Mouse (Mus musculus): ENCODE data around the gene Ptpn22.
"Not testable (repeated sequence)": the region's sequence is repeated elsewhere in the genome, so short reads cannot be mapped to it uniquely, and the experiment has no call there.

Ptpn22 gene

DNA sequence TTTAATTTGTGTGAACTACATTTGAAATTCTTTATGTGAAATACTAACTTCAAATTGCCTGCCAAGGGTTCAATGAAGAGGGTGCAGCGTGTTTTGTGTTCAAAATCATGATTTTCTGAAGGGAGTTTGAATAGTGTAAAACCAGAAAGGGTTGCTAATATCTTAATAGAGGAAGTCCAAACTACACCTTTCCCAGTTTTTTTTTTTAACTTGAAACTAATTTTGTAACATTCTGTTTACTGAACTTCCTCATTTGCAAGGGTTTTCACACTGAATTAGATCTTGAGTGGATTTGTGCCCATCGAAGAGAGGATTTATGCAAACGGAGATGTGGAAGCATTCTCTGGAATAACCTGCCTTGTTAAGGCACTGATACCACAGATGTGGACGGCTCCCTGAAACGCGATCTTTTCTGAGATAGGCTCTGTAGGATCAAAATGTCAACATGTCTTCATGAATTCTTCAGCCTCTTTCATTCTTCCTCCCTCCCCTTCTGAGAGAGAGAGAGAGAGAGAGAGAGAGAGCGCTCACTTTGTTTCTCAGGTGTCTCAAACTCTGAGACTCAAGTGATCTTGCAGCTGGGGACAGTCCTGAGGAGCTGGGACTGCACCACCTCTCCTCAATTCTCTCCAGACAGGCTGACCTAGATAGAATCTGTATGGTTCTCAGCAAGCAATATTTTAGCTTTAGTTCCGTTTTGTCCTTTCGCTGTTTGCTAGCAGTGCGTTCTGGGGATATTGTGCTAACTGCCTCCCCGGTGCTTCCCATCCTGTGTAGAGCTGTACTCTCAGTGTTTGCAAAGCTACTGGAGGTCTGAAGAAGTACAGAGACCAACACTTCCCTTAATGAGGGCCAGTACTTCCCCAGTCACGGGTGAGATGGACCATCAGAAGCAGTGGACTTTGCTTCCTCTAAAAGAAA is at the start of gene Ptpn22:
TSS of gene Ptpn22 (plus strand) at position 915 of the 921 bp plus-strand sequence.
- in situ Hi-C loops (cut with MboI, MseI) = no loop called here

DNA sequence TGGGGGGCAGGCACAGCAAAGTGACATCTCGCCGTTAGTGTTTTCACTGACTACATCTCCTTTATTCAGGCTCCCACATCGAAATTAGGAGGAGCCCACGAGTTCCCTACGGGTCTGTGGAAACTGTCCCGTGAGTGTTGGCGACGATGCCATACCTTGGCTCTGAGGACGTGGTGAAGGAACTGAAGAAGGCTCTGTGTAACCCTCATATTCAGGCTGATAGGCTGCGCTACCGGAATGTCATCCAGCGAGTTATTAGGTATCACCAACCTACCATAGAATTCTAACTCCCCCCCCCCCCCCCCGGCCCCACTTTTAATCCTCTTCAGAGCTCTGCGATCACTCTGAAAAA is 49.8 kb upstream of the Ptpn22 start:
- in situ Hi-C loops (cut with MboI, MseI) = no loop called here

DNA sequence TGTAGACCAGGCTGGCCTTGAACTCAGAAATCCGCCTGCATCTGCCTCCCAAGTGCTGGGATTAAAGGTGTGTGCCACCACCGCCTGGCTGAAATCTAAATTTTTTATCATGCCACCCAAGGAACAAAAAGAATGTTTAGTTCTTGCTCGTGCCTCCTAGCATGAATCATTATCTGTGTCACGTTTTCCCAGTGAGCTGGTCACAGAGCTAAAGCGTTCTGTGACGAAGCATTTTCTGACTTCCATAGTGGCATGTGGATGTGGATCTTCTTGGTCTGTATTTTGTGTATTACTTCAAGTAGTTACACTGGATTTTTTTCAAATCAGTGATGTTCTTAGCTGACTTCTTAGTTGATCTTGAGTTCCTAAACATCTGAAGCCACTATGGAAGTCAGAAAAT is 48.6 kb upstream of the Ptpn22 start:
- in situ Hi-C loops (cut with MboI, MseI) = no loop called here

DNA sequence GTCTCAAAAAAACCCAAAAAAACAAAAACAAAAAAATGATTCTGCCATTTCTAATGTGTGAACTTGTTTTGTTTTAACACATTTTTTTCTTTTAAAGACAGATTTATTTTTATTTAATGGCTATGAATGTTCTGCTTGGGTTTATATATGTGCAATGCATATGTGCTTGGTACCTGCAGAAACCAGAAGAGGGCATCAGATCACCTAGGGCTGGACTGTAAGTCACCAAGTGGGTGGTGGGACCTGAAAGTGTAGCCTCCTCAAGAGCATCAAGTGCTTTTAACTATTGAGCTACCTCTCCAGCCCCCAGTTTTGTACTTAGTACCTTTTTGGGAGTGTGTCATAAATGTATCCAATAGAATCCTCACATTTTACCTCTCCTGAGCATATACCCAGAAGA is 32.0 kb upstream of the Ptpn22 start:
- in situ Hi-C loops (cut with MboI, MseI) = no loop called here

DNA sequence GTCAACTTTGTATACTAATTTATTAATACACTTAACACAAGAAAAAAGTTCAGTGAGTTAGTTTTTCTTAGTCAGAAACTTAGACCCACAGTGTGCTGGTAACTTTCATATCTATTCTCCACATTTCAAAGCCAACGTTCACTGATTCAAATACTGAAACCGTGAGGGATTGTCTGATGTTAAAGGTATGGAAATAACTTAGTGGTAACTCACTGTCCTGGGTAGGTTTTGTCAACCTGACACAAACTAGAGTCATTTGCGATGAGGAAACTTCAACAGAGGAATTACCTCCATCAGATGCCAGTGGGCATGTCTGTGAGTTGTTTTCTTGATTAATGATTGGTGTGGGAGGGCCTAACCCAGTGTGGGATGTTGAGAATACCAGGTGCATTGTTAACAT is 30.6 kb upstream of the Ptpn22 start:
- in situ Hi-C loops (cut with MboI, MseI) = no loop called here

DNA sequence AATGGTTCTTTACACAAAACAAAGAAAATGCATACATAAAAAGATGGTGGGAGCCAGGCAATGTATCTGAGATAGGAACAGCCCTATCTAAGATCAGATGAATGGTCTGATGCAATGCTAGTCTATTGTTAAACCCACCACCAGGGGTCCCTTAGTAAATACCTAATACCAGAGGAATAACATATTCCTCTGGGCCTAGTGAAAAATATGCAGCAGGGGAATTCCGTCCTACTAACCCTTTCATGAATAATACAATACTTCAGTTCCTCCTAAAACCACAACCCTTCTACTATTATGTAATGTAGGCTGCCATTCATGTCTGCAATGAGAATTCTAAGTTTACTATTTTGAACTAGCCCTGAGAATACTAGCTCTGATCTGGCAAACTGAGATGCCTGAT is 28.9 kb upstream of the Ptpn22 start:
- in situ Hi-C loops (cut with MboI, MseI) = not testable (repeated sequence)

DNA sequence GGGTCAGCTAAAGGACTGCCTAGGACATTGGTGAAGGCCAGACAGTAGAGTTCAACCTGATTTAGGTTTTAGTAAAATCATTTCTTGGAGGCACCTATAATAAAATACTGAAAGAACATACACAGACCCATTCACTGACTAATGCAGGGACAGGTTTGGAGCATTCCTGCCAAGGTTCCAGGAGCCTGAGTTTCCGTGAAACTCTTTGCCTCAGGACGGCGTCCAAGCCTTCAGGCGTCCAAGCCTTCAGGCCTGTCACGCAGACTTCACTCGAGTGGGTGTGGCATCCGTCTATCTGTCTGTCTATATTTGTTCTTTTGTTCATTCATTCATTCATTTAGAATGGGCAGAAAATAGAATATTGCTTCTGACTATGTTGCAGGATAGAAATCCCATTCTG is 28.4 kb upstream of the Ptpn22 start:
- in situ Hi-C loops (cut with MboI, MseI) = no loop called here

DNA sequence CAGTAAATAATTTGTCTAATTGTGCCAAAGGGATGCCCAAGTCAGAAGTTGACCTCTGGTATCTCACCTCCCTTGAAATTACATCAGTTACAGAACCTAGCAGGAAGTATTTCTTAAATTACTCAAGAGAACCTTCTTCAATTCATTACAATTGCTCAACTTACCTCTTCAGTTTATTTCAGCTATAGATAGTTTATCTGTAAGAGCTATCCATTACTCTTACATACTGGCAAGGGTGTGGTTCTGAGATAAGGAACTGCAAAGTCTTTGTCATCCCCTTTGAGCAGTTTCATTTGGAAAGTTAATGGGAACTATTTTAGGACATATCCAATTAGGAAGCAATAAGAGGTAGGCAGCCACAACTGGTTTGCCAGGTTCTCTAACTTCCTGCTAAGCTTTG is 27.2 kb upstream of the Ptpn22 start, which contains the start of gene Bcl2l15:
TSS of gene Bcl2l15 (plus strand) at position 176 of the 400 bp plus-strand sequence.
- in situ Hi-C loops (cut with MboI, MseI) = no loop called here

DNA sequence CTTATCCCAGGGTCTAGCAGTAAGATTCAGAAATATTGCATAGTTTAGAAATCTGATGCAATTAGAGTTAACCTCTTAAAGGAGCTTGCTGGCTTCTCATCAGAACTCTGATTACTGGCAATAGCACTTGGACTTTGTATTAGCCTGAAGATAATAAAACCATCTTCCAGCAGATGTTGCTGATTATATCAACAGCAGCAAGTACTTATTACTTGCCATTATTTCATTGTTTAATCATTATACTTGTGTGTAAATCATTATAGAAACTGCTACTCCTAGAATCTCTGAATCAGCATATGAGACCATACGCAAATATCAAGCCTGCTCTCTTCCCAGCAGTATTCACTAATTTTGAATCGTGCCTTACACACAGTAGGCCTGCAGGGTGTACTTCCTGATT is 25.6 kb upstream of the Ptpn22 start:
- in situ Hi-C loops (cut with MboI, MseI) = no loop called here

DNA sequence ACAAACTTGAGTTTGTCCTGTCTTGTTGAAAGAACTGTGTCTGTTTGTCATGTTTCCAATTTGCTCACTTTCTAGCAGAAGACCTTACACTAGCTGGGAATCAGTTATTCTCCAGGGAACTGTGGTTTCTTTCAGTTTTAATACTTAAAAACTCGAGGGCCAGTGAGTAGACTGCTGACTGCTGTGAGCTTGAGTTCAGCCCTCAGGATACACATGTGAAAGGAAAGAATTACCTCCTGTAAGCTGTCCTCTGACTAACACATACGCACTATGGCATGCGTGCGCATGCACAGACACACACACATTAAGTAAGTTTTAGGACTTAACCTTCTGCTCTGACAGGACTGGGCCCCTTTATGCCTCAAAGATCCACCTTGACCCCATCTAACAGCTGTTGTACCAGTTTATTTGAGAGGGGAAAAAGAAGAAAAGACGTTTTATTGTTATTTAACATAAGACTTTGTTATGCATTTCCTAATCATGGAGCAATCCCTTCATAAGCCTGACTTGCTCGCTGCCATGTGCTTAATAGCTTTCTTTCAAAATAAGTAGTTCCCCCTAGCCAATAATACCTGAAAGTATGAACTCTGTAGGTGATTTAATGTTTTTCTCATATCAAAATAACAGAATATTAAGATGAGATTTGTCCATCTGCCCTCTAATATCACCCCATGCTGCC is 24.2 kb upstream of the Ptpn22 start:
- in situ Hi-C loops (cut with MboI, MseI) = no loop called here

DNA sequence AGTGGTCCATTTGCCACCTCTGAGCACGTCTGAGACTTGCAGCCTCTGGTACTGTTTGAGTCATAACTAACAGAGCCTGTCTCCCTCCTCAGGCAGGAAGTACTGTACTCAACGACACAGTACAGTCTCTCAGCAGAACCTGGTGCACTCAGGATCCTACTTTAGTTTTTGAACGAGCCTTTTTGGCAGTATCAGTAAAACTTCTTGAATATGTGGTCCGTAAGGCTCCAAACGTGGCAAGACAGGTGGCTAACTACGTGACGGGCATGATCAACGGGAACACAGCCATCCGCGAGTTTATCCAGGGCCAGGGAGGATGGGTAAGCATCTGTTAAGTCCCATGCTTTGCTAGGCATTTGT is 23.7 kb upstream of the Ptpn22 start:
- in situ Hi-C loops (cut with MboI, MseI) = no loop called here

DNA sequence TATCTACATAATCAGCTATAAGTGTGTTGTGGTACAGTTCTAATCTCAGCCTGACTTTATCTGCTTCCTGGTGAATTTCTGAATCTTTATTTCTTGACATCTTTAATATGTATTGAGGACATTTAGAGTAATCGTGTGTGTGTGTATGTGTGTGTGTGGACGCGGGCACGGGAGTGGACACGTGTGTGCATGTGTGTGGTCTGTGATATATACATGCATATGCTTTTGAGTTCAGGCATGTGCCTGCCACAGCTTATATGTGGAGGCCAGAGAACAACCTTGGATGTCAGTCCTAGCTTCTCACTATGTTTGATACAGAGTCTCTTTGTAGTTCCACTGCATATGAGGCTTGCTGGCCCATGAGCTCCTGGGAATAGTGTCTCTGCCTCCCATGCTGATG is 23.1 kb upstream of the Ptpn22 start:
- in situ Hi-C loops (cut with MboI, MseI) = no loop called here

DNA sequence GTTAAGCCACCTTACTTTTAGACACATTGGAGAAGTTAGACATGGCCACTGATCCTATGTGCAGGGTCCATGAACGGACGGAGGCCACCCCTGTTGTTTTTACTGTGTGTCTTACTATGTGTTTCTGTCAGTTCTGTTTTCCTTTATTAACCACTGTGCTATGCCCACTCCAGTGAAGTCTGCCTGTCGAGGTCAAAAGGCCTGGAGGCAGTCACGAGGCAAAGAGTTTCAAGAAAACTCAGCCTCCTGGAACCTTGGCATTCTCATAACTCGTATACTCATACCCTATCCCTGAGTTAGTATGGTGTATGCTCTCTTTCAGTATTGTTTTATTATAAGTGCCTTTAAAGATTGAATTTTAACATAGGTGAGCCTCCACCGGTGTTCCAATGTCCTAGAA is 19.9 kb upstream of the Ptpn22 start:
- in situ Hi-C loops (cut with MboI, MseI) = no loop called here

DNA sequence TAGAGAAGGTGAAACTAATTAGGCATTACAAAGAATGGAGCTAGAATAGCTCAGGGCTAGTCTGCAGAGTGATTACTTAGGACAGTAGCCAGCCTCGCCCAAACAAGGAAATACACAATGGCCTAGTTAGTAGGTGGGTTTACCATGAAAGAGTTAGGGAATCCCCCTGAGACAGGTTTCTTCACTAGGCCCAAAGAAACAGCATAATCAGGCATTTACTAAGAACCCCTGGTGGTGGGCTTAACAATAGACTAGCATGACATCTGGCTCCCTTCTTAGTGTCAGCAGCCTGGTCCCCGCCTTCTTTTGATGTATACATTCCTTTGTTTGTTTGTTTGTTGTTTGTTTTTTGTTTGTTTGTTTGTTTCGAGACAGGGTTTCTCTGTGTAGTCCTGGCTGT is 19.4 kb upstream of the Ptpn22 start:
- in situ Hi-C loops (cut with MboI, MseI) = not testable (repeated sequence)

DNA sequence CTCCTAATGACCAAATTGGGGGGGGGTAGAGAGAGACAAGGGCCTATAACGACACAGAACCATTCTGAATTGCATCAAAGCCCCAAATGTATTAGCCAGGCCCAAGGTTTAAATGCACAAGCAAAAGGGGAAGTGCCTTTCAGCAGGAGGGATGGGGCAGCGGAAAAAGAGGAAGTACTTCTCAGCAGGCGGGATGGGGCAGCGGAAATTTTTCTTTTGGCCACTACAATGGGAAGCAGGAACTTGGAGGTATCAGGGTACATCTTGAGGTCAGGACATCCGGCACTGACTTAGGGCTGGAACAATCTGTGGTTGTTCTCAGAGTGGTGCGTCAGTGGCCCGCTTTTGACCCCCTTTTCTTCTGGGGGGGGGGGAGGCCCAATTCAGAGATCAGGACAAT is 18.6 kb upstream of the Ptpn22 start:
- in situ Hi-C loops (cut with MboI, MseI) = not testable (repeated sequence)

DNA sequence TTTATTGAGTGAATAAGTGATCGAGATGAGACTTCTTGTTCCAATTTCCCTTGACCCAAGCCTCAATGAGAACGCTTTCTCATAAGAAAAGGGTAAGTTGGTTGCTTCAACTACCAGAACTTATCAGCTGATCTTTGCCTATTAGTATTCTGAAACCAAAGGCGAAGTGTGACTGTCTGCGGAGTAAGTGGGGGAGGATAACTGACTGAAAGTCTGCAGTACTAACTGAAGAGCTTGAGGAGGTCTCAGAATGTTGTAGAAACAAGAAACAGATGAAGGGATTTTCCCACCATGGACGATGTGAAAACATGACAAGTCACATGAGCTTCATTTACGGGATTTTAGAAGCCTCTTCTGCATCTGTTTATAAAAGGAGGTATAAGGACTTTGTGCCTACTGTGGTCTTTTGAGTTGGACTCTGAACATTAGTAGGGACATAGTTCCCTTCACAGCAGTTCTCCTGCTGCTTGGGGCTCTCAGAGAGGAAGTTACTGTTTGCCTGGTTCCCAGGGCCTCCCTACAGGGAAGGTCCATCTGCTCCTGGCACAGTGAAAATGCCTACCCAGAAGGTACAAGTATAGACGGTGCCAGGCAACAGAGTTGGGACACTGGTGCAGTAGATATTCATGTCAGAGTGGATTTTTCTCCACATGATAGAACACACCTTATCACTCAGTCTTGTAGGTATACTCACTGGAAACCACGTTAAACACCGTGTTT is 8.8 kb upstream of the Ptpn22 start:
- in situ Hi-C loops (cut with MboI, MseI) = loop anchor here (5.0 kb wide), 1 partner anchor 36 kb away; no protein-coding TSS in a partner anchor

DNA sequence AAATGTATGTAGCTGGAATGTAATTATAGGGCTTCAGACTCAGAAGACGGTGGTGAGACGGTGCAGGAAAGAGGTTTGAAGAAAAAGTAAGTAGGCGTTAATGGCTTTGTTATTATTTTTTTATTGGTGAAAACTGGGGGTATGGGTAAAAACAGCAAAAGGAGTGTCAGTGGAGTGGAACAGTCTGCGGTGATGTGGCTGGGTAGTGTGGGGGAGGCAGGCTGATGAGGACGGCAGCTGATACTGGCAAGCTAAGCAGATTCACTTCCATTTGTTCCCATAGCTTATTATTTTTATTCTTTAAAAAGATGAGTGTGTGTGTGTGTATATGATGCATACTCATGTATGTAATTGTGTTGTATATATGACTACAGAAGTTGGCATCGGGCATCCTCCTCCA is 8.1 kb upstream of the Ptpn22 start:
- in situ Hi-C loops (cut with MboI, MseI) = loop anchor here (5.0 kb wide), 1 partner anchor 36 kb away; no protein-coding TSS in a partner anchor

DNA sequence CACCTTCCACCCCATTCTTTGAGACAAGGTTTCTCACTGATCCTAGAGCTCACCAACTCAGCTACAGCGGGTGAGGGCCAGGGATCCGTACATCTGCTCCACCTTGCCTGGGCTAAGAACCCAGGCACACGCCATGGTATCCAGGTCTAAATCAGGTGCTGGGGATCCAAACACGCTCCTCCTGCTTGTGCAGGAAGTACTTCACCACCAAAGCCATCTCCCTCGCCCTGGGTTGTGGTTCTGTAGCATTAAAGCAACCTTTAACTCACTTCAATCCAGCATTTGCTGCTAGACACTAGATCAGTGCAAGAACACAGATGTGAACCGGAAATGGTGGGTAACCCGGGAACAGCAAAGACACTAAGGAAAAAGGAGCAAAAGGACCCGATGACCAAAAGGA is 7.7 kb upstream of the Ptpn22 start:
- in situ Hi-C loops (cut with MboI, MseI) = loop anchor here (5.0 kb wide), 1 partner anchor 35 kb away; no protein-coding TSS in a partner anchor

DNA sequence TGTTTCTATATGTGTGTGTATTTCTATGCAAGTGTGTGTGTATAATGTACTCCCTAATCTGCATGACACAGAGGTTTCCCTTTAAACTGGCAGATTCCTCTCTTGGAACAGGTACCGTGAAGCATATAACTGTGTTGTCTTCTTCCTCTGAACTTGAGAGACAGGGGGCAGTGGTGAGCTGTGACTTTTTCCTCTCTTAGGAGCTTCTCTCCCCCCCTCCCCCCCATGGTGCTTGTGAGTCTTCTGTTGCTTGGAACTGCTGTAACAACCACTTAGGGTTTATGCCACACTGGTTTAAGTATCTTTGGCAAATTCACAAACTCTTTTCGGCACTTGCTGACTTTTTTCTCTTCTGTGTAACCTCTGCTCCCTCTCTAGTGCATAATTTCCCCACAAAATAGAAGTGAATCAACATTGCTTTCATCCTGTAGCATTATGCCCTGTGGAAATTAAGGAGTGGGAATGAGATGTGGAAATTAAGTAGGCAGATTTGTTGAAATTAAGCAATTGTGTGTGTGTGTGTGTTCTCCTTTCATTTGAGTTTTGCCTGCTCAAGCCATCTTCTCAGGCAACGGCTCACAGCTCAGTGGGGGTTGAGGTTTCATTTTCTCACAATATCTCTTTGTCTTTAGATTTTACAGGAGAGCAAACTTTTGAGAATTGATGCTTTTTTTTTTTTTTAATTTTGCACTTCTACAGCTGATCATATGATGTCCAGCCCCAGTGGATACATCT is 6.9 kb upstream of the Ptpn22 start:
- in situ Hi-C loops (cut with MboI, MseI) = loop anchor here (5.0 kb wide), 1 partner anchor 35 kb away; no protein-coding TSS in a partner anchor

DNA sequence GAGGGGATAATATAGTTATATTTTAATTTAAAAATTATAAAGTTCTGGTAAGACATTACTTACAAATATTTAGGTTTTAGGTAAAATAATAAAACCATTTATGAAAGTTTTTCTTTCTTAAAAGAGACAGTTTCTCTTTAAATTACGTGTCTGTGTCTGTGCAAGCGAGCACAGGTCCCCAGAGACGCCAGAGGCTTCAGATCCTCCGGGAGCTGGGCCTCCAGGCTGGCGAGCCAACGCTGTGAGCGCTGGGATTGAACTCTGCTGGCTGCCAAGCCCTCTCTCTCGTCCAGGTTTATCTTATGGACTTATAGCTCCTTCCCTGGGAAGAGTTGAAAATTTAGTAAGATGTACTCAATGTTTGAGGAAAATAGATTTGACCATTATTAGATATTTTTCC is 5.8 kb upstream of the Ptpn22 start:
- in situ Hi-C loops (cut with MboI, MseI) = loop anchor here (5.0 kb wide), 1 partner anchor 33 kb away; no protein-coding TSS in a partner anchor

DNA sequence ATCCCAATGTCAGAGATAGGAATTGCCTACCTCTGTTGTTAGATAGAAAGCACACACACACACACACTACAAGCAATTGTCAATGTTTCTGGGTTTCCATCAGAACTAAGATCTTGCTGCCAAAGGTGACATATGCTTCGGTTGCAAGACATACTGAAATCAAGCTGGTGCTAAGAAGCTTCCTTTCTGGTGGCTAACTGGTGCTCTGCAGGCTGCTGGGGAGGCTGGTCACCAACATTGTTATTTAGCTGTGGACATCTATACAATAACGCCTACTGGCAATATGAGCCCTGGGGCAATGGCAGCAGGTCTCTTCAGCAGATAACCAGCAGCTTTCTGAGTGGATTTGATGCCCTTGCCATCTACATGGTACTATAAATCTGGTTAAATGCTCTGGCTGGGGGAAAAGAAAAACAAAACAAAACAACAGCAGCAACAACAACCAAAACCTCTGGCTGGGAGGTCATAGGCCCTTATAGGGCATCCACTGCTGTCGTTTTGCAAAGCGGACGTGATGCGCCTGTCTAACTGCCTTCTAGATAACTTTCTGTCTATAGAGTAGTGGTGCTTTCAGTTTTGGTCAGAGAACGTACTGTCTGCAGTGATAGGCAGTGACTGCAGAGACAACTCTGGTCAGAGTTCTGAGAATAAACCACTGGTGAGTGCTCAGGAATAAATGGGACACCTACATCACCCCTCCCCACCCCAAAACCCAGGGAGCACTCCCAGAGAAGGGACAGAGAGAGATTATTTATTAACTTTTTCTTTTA is 2.4 kb upstream of the Ptpn22 start:
- in situ Hi-C loops (cut with MboI, MseI) = no loop called here

All from regulatory T cell (primary cell).